Mouse (Mus musculus) MEL-GATA-1-ER (cell line): ENCODE data around the gene Hck.
A peak's percentile ranks its signal among the peaks of the same experiment; 100 is the strongest.

Source experiments
- DNase-seq: peaks from one replicate; pipeline ENCODE4 v3.0.0-alpha.2; 2012; ENCODE audit warnings: low read depth; ENCODE audit errors: extremely low read depth

Gene Hck

DNA sequence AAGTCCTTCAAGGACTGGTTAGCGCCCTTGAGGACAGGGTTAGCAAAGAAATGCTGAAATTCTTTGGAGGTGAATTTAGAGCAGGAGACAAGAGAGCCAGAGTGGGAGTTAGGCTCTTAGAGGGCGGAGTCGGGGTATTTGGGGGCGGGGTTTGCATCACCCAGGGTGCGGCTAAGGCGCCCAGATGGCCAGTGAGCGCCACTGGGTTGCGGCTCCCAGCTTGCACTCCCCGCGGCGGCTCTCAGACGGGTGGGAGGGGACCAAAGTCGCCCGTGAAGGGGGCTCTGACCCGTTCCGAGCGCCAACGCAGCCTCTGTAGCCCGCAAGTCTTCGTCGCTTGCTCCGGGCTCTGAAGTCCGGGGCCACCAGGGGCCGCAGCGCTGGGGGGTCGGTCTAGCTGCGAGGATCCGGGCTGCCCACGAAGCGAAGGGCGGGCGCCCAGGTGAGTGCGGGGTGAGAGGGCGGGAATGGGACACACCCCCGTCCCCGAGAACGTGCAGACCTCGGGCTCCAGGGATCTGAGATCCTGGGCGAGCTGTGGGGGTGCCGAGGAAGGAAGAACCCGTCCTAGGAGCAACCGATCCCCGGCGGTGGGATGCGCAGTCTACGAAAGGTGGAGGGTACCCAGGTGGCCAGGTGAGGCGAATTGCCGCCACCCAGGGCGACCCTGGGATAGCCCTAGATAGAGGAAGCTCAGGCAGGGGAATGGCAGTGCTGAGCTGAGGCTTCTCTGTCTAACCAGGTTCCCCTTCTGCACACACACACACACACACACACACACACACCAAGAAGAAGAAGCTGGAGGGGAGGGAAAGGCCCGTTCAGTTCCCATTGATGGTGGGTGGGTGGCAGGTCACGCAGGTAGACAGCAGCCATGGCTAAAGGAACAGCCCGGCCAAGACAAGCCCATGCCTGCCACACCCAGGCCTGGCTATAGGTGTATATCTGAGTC lies at the start of gene Hck:
Hck (plus strand) TSS at position 156 of the 952 bp plus-strand sequence.
- DNase-seq, result no peak

DNA sequence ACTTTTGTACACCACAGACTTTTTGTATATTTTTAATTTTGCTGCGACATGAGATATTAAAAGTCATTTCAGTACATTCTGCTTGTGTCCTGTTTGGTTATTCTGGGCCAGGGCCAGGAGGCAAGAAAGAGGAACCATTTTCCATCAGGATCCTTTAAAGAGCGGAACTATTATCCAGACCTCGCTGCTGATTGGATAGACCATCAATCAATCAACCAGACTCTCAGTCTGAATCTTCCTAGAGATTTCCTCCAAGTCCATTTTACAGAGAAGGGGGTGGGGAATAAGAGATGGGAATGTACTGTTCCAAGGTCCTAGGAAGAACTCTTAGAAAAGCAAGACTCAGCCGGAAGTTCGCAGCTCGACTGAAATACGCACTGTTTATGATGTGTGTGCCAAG lies 48.1 kb upstream of the Hck start:
- DNase-seq, result no peak

DNA sequence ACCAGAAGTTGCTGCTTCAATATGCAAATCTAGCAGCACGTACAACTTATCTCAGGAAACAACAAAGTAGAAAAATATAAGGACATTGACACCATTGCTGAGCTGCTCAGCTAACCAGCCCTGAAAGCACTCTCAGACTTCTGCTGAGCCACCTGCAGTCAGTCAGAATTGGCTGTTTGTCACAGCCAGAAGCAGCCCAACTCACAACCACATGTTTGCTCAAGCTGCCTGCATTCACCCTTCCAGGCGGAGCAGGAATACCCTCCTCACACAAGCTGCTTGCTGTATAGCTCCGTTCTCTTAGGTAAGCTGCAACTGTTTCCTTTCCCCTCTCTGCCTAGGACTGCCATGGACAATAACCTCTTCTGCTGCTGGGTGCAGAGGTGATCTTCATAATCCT lies 44.9 kb upstream of the Hck start:
- DNase-seq, result no peak

DNA sequence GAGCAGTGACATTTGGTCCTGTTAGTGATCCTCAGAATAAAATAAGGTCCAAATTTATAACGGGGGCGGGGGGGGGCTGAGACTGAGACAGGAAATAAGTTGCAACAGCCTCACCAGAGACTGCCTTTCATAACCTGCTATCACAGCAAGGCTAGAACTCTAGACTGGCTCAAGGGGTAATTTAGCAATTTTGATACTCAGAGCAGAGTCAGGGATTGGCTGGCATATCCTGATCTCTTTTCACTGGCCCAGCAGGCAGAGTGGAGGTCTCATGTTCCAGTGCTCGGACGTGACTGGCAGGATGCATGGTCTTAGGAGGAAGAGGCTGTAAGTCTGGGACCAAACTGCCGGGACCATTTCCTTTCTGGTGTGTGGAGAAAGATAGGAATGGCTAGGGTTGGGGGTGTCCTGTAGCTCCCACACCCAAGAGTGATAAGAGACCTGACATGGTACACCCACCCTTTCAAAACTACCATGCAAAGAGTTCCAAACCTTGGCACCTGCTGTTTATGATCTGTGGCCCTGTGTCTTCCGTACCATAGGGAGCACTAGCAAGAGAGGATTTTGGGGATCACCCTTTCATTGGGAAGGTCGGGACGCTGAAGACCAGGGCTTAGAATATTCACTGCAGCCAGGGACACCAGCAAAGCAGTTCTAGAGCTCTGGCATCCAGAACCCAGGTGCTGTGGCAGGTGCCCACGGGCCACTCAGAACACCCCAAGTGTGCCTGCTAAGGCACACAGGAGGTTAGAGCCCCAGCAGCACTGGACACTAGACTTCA lies 43.9 kb upstream of the Hck start:
- no peak for DNase-seq

GRCm38 (mm10) chr2:153065747-153066508 lies 42.3 kb upstream of the Hck start, which contains the start of gene Ccm2l:
Ccm2l (plus strand) TSS chr2:153065955.
- no peak for DNase-seq

GRCm38 (mm10) chr2:153066991-153067390 lies 41.3 kb upstream of the Hck start:
- DNase-seq, result no peak

- DNase-seq, result no peak
These were observed 37.3 kb upstream of the Hck start for GRCm38 (mm10) chr2:153070762-153071490.

DNA sequence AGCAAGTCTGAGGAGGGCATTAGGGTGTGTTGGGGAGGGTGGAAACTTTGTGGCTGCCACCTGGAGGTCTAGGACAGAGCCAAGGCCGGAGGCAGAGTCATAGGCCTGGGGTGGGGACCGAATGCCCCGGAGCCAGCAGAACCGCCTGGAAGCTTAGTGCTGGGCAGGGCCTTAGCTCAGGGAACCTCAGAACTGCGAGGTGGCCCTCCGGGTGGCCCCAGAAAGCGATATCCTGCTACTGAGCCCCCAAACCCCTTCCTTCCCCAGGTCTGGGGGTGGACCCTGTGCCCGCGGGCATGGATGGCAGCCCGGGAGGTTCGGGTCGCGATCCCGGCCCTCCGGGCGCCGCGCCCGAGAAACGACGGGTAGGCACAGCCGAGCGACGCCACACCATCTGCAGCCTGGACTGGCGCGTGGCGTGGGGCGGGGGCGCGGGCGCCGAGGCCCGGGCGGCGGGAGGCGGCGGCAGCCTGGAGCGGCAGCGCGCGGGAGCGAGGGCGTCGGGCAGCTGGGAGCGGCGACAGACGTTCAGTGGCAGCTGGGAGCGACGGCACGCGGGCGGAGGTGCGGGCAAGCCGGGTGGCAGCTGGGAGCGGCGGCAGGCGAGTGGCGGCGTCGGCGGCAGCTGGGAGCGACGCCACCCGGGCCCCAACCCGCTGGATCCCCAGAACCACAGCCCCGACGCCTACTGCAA lies 36.6 kb upstream of the Hck start:
- no peak for DNase-seq

DNA sequence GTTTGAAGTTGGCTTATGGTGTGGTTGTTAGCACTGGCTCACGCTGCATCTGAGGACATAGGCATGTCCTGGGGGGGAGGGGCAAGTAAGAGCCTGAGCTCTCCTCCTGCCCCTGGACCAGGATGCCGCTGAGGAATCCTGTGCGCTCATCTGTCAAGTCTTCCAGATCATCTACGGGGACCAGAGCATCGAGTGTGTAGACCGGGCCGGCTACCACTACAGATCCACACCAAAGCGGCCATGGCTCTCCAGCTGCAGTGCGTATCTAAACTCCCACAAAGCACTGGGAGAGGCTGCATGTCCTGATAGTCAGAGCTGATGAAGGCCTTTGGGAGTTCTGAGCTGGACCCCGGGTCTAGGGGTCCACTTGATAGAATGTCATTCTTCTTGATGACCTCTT lies 33.6 kb upstream of the Hck start:
- DNase-seq, result no peak

DNA sequence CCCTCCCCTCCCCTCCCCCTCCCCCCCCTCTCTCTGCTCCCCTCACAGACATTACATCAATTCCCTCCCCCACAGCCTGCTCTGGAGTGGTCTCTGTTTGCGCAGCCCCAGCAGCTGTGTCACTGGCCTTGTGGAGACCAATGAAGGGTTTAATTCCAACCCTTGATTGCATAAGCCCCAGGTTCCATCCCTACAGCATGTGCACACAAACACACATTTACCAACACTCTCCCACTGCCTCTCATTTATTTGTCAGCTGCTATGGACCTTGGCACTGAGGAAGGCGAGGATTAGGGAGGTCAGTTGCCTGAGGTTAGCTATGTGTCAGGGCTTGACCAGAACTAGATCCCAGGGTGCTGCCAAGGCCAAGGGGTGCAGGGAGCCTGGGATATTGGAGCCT lies 32.3 kb upstream of the Hck start:
- DNase-seq, result no peak

- peak; percentile 63 for DNase-seq
These were observed 27.3 kb upstream of the Hck start for GRCm38 (mm10) chr2:153080841-153081523.

- DNase-seq, result no peak
These were observed 26.4 kb upstream of the Hck start for GRCm38 (mm10) chr2:153081866-153082265.

DNA sequence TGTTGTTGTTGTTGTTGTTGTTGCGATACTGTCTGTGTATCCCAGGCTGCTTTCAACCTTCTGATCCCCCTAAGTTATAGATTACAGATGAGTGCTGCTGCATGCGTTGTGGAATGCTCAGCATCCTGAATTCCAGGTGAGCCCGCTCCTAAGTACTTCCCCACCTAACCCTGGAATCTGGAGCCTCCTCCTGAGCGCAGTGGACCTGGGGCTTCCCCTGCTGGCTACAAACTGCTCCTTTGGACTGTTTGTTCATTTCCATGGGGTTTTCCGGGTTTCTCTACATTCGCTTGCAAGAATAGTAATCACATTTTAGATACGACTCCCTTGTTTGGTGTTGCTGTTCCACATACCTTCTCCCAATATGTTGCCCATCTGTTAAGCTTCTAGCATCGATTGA lies 25.0 kb upstream of the Hck start:
- no peak for DNase-seq

DNA sequence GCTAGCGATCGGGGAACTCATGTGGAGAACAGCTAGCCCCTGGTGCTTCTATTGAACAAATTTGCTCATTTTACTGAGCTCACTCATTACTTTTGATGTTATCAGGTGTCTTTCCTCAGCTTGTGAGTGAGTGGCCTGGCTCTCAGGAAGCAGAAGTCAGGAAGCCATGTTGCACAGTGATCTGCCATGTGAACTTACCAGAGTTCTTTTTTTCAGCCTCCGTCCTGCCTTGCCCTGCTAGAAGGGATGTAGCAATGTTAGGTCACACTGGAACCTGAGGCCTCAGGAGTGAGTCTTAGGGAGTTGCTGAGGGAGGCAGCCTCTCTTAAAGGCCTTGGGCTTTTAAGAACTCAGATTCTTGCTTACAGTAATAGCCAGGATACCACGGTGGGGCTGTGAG lies 24.4 kb upstream of the Hck start:
- DNase-seq, result no peak

DNA sequence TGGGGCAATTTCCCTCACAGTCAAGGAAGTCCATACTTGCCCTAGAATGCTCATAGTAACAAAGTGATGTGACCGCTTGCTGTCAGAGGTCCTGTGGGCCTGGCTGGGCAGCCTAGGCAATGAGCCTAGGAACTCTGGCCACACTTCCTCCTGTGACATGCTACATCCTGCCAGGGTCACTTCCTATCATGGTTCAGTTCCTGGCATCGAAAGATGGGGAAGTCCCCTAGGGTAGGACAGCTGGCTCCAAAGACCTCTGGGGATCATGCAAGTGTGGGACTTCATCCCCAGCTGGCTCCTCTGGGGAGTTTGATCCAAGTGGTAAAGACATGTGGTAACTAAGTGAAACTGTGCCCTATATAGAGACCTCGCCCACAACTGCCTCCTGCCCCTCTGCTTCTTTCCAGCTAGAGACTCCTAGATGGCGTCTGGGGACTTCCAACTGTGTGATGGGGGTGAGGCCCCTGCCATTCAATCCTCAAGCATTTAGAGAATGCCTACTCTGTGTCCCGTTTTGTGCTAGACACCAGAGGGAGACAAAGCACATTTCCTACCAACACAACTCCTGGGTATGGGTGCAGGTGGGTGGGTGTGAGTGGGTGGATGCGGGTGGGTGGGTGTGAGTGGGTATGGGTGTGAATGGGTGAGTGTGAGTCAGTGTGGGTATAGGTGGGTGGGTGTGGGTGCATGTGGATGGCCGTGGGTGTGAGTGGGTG lies 23.8 kb upstream of the Hck start:
- no peak for DNase-seq

GRCm38 (mm10) chr2:153085556-153085955 lies 22.7 kb upstream of the Hck start:
- DNase-seq, result no peak

DNA sequence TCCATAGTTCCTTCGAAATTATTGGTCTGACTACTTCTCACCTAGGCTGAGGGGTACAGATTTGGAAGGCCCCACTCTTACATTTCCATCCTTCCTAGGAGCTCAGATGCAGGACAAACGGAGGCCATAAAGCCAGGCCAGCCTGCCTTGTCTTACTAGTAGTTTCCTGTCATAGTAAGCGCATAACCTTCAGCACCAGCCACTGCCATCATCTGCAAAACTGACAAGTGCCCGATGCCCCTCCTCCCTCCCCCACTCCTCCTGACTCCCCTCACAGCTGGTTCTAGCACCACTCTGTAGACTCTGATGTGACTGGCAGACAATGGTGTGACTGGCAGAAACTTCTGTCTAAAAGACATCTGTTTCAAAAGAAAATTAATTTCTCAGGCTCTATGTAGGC lies 22.1 kb upstream of the Hck start:
- DNase-seq, result no peak

- DNase-seq, result no peak
These were observed 21.2 kb upstream of the Hck start for GRCm38 (mm10) chr2:153087091-153087490.

GRCm38 (mm10) chr2:153089316-153089715 lies 19.0 kb upstream of the Hck start:
- no peak for DNase-seq
